Mouse (Mus musculus): ENCODE measurements around the gene Bcor. TPM values are rescaled to one million over a fixed set of nuclear protein-coding genes. Genes with fewer than 3 reads are reported as not detected.

Gene Bcor
- polyA plus RNA-seq, 1 experiment: 15.8 TPM

DNA sequence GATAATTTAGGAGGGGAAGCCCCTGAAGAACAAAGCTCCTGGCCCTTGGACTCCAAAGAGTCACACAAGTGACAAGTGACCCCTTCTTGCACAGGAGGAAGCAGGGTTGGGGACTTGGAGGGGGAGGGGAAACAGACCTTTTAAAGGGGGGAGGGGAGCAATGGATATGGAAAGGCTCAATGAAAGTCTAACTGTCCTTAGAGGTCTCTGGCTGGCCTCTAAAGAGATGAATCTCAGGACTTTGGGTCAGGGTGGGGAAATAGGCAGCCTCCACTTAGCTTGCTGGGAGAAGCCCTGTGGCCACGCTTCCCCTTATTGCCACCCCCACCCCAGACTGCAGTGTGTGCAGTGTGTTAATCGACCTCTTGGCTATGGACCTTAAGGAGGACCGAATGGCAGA, 158.2 kb downstream of the Bcor start:
- no peak overlapping the region for H3K27ac ChIP-seq (ENCODE audit: insufficient read depth, low read length)
- no peak overlapping the region for H3K4me3 ChIP-seq (ENCODE audit: low read depth, low read length)
- H3K9me3 ChIP-seq (replicated peaks; ENCODE audit: control insufficient read depth, insufficient read depth, low read length, poor library complexity, severe bottlenecking): no peaks in the 10 kb centered on the region
- no peak overlapping the region for H3K9ac ChIP-seq (ENCODE audit: low read depth, poor library complexity, severe bottlenecking)
- no peaks in the 10 kb centered on the region for H3K36me3 ChIP-seq (ENCODE audit: control insufficient read depth, insufficient read depth, low read length, poor library complexity, severe bottlenecking)
- TF ChIP-seq EP300 (IDR thresholded peaks at IDR 0.05; ENCODE audit: insufficient read depth, low read depth, low read length) (no peak), POLR2A (IDR thresholded peaks at IDR 0.05; ENCODE audit: insufficient read depth, low read length) (no peak), CTCF (IDR thresholded peaks at IDR 0.05; ENCODE audit: low read depth, low read length) (no peak)
- H3K4me1 ChIP-seq (ENCODE audit: control insufficient read depth, insufficient read depth, low read length): peaks cover 12% of the 10 kb centered on the region
- H3K27me3 ChIP-seq (ENCODE audit: control insufficient read depth, insufficient read depth, low read length, poor library complexity, severe bottlenecking): no peaks in the 10 kb centered on the region

DNA sequence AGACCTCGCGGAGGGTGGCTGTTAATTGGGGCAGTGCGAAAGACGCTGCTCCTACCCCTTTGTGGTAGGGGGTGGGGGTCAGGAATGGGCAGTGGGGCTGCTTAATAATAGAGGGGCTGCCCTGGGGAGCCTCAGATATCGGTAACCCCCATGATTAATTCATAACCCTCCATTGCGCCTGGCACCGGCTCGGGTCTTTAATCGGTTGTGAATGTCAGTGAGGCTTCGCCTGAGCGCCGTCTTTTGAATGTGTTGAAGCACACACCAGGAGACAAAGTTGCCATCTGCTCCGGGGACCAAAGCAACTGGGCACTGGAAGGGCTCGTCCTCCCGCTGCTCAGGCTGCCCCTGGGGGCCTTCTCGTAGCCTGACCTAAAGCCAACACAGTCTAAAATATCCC, 158.8 kb downstream of the Bcor start:
- no peaks in the 10 kb centered on the region for H3K36me3 ChIP-seq (ENCODE audit: control insufficient read depth, insufficient read depth, low read length, poor library complexity, severe bottlenecking)
- H3K4me1 ChIP-seq (ENCODE audit: control insufficient read depth, insufficient read depth, low read length): peaks cover 12% of the 10 kb centered on the region
- H3K4me3 ChIP-seq (ENCODE audit: low read depth, low read length): no peak overlapping the region
- no peak overlapping the region for H3K27ac ChIP-seq (ENCODE audit: insufficient read depth, low read length)
- H3K9ac ChIP-seq (ENCODE audit: low read depth, poor library complexity, severe bottlenecking): no peak overlapping the region
- no peaks in the 10 kb centered on the region for H3K27me3 ChIP-seq (ENCODE audit: control insufficient read depth, insufficient read depth, low read length, poor library complexity, severe bottlenecking)
- TF ChIP-seq CTCF (IDR thresholded peaks at IDR 0.05; ENCODE audit: low read depth, low read length): no peak
- no peak for TF ChIP-seq EP300 (IDR thresholded peaks at IDR 0.05; ENCODE audit: insufficient read depth, low read depth, low read length)
- TF ChIP-seq POLR2A (IDR thresholded peaks at IDR 0.05; ENCODE audit: insufficient read depth, low read length): no peak
- H3K9me3 ChIP-seq (replicated peaks; ENCODE audit: control insufficient read depth, insufficient read depth, low read length, poor library complexity, severe bottlenecking): no peaks in the 10 kb centered on the region

DNA sequence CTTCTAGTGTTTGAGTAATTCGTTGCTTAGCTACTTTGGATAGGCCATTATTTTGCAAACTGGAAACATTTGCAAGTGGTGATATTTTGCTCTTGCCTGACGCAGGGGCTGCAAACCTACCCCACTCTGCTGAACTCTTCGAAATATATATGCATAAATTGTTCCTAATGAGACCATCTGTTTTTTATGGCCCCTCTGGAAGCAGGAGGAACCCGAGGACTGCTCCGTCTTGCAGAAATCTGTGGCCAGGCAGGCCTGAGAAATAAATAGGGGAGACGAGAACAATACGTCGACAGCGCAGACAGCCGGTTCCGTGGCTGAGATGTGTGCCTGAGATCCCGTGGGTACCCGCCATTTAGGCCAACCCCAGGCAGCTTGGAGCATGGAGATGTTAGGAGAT, 159.5 kb downstream of the Bcor start:
- H3K4me1 ChIP-seq (ENCODE audit: control insufficient read depth, insufficient read depth, low read length): peaks cover 12% of the 10 kb centered on the region
- no peaks in the 10 kb centered on the region for H3K36me3 ChIP-seq (ENCODE audit: control insufficient read depth, insufficient read depth, low read length, poor library complexity, severe bottlenecking)
- H3K27ac ChIP-seq (ENCODE audit: insufficient read depth, low read length): no peak overlapping the region
- H3K27me3 ChIP-seq (ENCODE audit: control insufficient read depth, insufficient read depth, low read length, poor library complexity, severe bottlenecking): no peaks in the 10 kb centered on the region; the same call in 1 of the 2 replicates
- H3K9ac ChIP-seq (ENCODE audit: low read depth, poor library complexity, severe bottlenecking): no peak overlapping the region
- H3K4me3 ChIP-seq (ENCODE audit: low read depth, low read length): no peak overlapping the region
- TF ChIP-seq CTCF (IDR thresholded peaks at IDR 0.05; ENCODE audit: low read depth, low read length) (no peak), EP300 (IDR thresholded peaks at IDR 0.05; ENCODE audit: insufficient read depth, low read depth, low read length) (no peak), POLR2A (IDR thresholded peaks at IDR 0.05; ENCODE audit: insufficient read depth, low read length) (no peak)
- H3K9me3 ChIP-seq (replicated peaks; ENCODE audit: control insufficient read depth, insufficient read depth, low read length, poor library complexity, severe bottlenecking): no peaks in the 10 kb centered on the region

DNA sequence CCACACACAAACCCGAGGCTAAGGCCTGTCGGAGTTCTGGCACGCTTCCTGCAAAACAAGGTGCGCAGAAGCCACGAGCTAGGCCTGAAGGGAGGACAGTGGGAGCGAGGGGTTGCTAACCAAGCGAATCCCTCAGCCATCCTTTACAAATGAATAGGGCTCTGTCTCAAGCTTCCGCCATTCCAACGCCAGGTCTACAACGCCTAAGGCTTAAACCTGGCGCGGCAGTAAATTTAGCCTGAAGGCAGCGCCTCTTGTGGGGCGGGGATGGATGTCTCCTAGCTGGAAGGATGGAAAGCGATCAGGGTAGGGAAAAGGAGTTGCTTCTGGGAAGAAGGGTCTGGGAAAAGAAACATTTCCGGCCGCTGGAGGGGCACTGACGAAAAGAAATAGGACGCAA, 160.2 kb downstream of the Bcor start:
- Histone ChIP-seq H3K36me3 (ENCODE audit: control insufficient read depth, insufficient read depth, low read length, poor library complexity, severe bottlenecking) (no peaks in the 10 kb centered on the region), H3K4me1 (ENCODE audit: control insufficient read depth, insufficient read depth, low read length) (peaks cover 9% of the 10 kb centered on the region), H3K27me3 (ENCODE audit: control insufficient read depth, insufficient read depth, low read length, poor library complexity, severe bottlenecking) (no peaks in the 10 kb centered on the region; the same call in 1 of the 2 replicates), H3K27ac (ENCODE audit: insufficient read depth, low read length) (no peak overlapping the region), H3K9me3 (replicated peaks; ENCODE audit: control insufficient read depth, insufficient read depth, low read length, poor library complexity, severe bottlenecking) (no peaks in the 10 kb centered on the region), H3K9ac (ENCODE audit: low read depth, poor library complexity, severe bottlenecking) (no peak overlapping the region), H3K4me3 (ENCODE audit: low read depth, low read length) (no peak overlapping the region)
- TF ChIP-seq EP300 (IDR thresholded peaks at IDR 0.05; ENCODE audit: insufficient read depth, low read depth, low read length) (no peak), POLR2A (IDR thresholded peaks at IDR 0.05; ENCODE audit: insufficient read depth, low read length) (no peak), CTCF (IDR thresholded peaks at IDR 0.05; ENCODE audit: low read depth, low read length) (no peak)

DNA sequence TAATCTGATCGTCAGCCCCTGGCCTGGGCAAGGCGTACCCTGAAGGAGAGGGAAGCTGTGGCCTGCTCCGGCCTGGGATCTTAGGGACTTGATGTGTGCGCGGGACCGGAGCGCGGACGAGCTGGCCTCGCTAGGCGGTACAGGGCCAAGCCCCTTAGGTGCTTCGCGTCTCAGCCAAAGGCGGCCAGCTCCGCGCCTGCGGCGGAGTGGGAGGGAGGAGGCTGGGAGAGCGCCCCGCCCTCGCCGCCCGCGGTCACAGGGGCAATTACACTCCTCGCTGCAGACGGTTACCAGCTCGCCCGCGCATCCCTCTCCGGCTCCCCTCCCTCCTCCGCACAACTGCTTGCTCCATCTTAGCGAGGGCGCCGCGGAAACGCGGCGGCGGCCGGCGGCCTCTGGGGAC, 161.2 kb downstream of the Bcor start:
- no peak for TF ChIP-seq POLR2A (IDR thresholded peaks at IDR 0.05; ENCODE audit: insufficient read depth, low read length)
- TF ChIP-seq EP300 (IDR thresholded peaks at IDR 0.05; ENCODE audit: insufficient read depth, low read depth, low read length): no peak
- no peak for TF ChIP-seq CTCF (IDR thresholded peaks at IDR 0.05; ENCODE audit: low read depth, low read length)
- no peaks in the 10 kb centered on the region; the same call in 1 of the 2 replicates for H3K27me3 ChIP-seq (ENCODE audit: control insufficient read depth, insufficient read depth, low read length, poor library complexity, severe bottlenecking)
- H3K9ac ChIP-seq (ENCODE audit: low read depth, poor library complexity, severe bottlenecking): peak overlapping the region; percentile 75
- H3K36me3 ChIP-seq (ENCODE audit: control insufficient read depth, insufficient read depth, low read length, poor library complexity, severe bottlenecking): no peaks in the 10 kb centered on the region
- H3K4me3 ChIP-seq (ENCODE audit: low read depth, low read length): peak overlapping the region; percentile 41
- H3K9me3 ChIP-seq (replicated peaks; ENCODE audit: control insufficient read depth, insufficient read depth, low read length, poor library complexity, severe bottlenecking): no peaks in the 10 kb centered on the region
- peaks cover 6% of the 10 kb centered on the region for H3K4me1 ChIP-seq (ENCODE audit: control insufficient read depth, insufficient read depth, low read length)
- no peak overlapping the region for H3K27ac ChIP-seq (ENCODE audit: insufficient read depth, low read length)

DNA sequence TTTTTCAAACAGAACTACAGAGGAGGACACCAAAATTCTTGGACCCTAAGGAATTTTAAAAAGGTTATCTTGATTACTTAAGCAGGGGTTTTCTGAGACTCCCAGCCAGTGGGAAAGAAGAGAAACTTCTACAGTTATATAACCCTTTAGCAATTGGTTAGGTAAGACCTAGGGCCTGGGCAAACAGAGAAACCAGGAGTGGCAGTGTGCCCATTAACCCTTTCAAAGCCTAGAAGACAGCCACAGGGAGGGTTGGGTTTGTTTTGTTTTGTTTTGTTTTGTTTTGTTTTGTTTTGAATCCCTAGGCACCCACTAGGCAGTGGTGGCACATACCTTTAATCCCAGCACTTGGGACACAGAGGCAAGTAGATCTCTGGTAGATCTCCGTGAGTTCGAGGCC, 163.3 kb downstream of the Bcor start:
- Histone ChIP-seq H3K27me3 (ENCODE audit: control insufficient read depth, insufficient read depth, low read length, poor library complexity, severe bottlenecking) (no peaks in the 10 kb centered on the region; the same call in 1 of the 2 replicates), H3K9ac (ENCODE audit: low read depth, poor library complexity, severe bottlenecking) (no peak overlapping the region), H3K4me1 (ENCODE audit: control insufficient read depth, insufficient read depth, low read length) (peaks cover 4% of the 10 kb centered on the region), H3K9me3 (replicated peaks; ENCODE audit: control insufficient read depth, insufficient read depth, low read length, poor library complexity, severe bottlenecking) (no peaks in the 10 kb centered on the region), H3K27ac (ENCODE audit: insufficient read depth, low read length) (no peak overlapping the region), H3K36me3 (ENCODE audit: control insufficient read depth, insufficient read depth, low read length, poor library complexity, severe bottlenecking) (no peaks in the 10 kb centered on the region), H3K4me3 (ENCODE audit: low read depth, low read length) (no peak overlapping the region)
- TF ChIP-seq EP300 (IDR thresholded peaks at IDR 0.05; ENCODE audit: insufficient read depth, low read depth, low read length): no peak
- TF ChIP-seq CTCF (IDR thresholded peaks at IDR 0.05; ENCODE audit: low read depth, low read length): no peak
- TF ChIP-seq POLR2A (IDR thresholded peaks at IDR 0.05; ENCODE audit: insufficient read depth, low read length): no peak

Data from ES-Bruce4 (cell line).